25 mouse cellular contexts compared by ENCODE assay signal in genomic region chr3:117927527-117927926, GRCm38 (mm10). TPM values are rescaled to one million over a fixed set of nuclear protein-coding genes. Genes with fewer than 3 reads are reported as not detected.
DNase-seq lines count a peak whose midpoint lies in the region; ATAC-seq lines count a peak whose summit lies in the region.
"Had no signal": no experiment of that assay in that cellular context is flagged by ENCODE, and none has a peak within 500 bp of the region (broad histone marks: within the 10 kb centered on the region; RNA-seq: fewer than 3 reads in every experiment).

No protein-coding gene starts in this region.

- H3K27me3 ChIP-seq in embryonic facial prominence, embryonic 14.5 days (replicated peaks; ENCODE audit: control insufficient read depth, insufficient read depth, low read length): no peaks in the 10 kb centered on the region
- no peaks in the 10 kb centered on the region for H3K27me3 ChIP-seq in embryonic facial prominence, embryonic 10.5 days (replicated peaks; ENCODE audit: low read depth, poor library complexity, severe bottlenecking)
- no peaks in the 10 kb centered on the region for H3K27me3 ChIP-seq in forebrain, embryonic 13.5 days
- H3K27me3 ChIP-seq in forebrain, embryonic 15.5 days: no peaks in the 10 kb centered on the region
- H3K27me3 ChIP-seq: embryonic facial prominence, embryonic 12.5 days; heart, embryonic 12.5 days; heart, embryonic 15.5 days; hindbrain, embryonic 12.5 days; hindbrain, embryonic 15.5 days had no signal

- no peak overlapping the region for H3K4me3 ChIP-seq in embryonic facial prominence, embryonic 14.5 days (ENCODE audit: low read depth, low read length)
- no peak overlapping the region for H3K4me3 ChIP-seq in embryonic facial prominence, embryonic 10.5 days
- H3K4me3 ChIP-seq in forebrain, embryonic 13.5 days: no peak overlapping the region
- H3K4me3 ChIP-seq in forebrain, embryonic 15.5 days: no peak overlapping the region
- H3K4me3 ChIP-seq: embryonic facial prominence, embryonic 12.5 days; erythroblast, embryonic 14.5 days; heart, embryonic 12.5 days; heart, embryonic 15.5 days; hindbrain, embryonic 12.5 days; hindbrain, embryonic 15.5 days had no signal

- no peaks in the 10 kb centered on the region for H3K4me1 ChIP-seq in embryonic facial prominence, embryonic 14.5 days (ENCODE audit: control insufficient read depth, insufficient read depth, low read length)
- no peaks in the 10 kb centered on the region for H3K4me1 ChIP-seq in embryonic facial prominence, embryonic 10.5 days
- H3K4me1 ChIP-seq in forebrain, embryonic 13.5 days: peaks cover 6% of the 10 kb centered on the region; the same call in 1 of the 2 replicates
- peaks cover 5% of the 10 kb centered on the region; the same call in 1 of the 2 replicates for H3K4me1 ChIP-seq in forebrain, embryonic 15.5 days
- H3K4me1 ChIP-seq: embryonic facial prominence, embryonic 12.5 days; heart, embryonic 12.5 days; heart, embryonic 15.5 days; hindbrain, embryonic 12.5 days; hindbrain, embryonic 15.5 days had no signal

- H3K4me2 ChIP-seq in embryonic facial prominence, embryonic 14.5 days (ENCODE audit: low read depth, low read length): no peak overlapping the region
- H3K4me2 ChIP-seq in forebrain, embryonic 13.5 days: no peak overlapping the region
- H3K4me2 ChIP-seq in forebrain, embryonic 15.5 days (replicated peaks): no peak overlapping the region
- H3K4me2 ChIP-seq: embryonic facial prominence, embryonic 12.5 days; heart, embryonic 12.5 days; heart, embryonic 15.5 days; hindbrain, embryonic 12.5 days; hindbrain, embryonic 15.5 days had no signal

- no peak overlapping the region for H3K27ac ChIP-seq in embryonic facial prominence, embryonic 14.5 days (replicated peaks; ENCODE audit: low read depth, low read length)
- H3K27ac ChIP-seq in embryonic facial prominence, embryonic 10.5 days (replicated peaks): no peak overlapping the region
- H3K27ac ChIP-seq in forebrain, embryonic 13.5 days: no peak overlapping the region
- H3K27ac ChIP-seq in forebrain, embryonic 15.5 days (replicated peaks): no peak overlapping the region
- H3K27ac ChIP-seq: embryonic facial prominence, embryonic 12.5 days; heart, embryonic 15.5 days; hindbrain, embryonic 12.5 days; hindbrain, embryonic 15.5 days had no signal

- H3K36me3 ChIP-seq in embryonic facial prominence, embryonic 14.5 days (ENCODE audit: control insufficient read depth, insufficient read depth, low read length): no peaks in the 10 kb centered on the region
- H3K36me3 ChIP-seq in embryonic facial prominence, embryonic 10.5 days (replicated peaks): no peaks in the 10 kb centered on the region
- no peaks in the 10 kb centered on the region for H3K36me3 ChIP-seq in forebrain, embryonic 13.5 days (ENCODE audit: poor library complexity, severe bottlenecking)
- H3K36me3 ChIP-seq in forebrain, embryonic 15.5 days: no peaks in the 10 kb centered on the region
- H3K36me3 ChIP-seq: embryonic facial prominence, embryonic 12.5 days; heart, embryonic 12.5 days; heart, embryonic 15.5 days; hindbrain, embryonic 12.5 days; hindbrain, embryonic 15.5 days had no signal

- DNase-seq in embryonic facial prominence, embryonic 14.5 days (ENCODE audit: low spot score): peak; percentile 30
- DNase-seq in embryonic facial prominence, embryonic 10.5 days (ENCODE audit: low spot score): no peak
- peak; percentile 52 for DNase-seq in retina, embryonic 14.5 days (ENCODE audit: low spot score)
- no peak for DNase-seq in lung, postnatal 4 days
- DNase-seq: adrenal gland, adult 2 months; adrenal gland, postnatal 14 days; cerebellum, adult 11 months; cerebellum, adult 2 months; cerebellum, adult 9-11 months; cerebellum, postnatal 25 days; gastrocnemius, postnatal 25 days; heart, adult 18-20 months; heart, postnatal 10 days; heart, postnatal 36 days; kidney, adult 2 months had no signal

- peak; percentile 33; the same call in 1 of the 2 replicates for ATAC-seq in embryonic facial prominence, embryonic 14.5 days (ENCODE audit: low read depth)
- ATAC-seq in forebrain, embryonic 13.5 days: peak; percentile 27; the same call in 1 of the 2 replicates
- no peak for ATAC-seq in forebrain, embryonic 15.5 days (replicated peaks)
- ATAC-seq: CD4-positive, CD25-positive, alpha-beta regulatory T cell, adult 4 months; intestine, postnatal 0 days had no signal

- 76% methylated on average over 1 of the region's 1 CpGs for WGBS in embryonic facial prominence, embryonic 14.5 days
- WGBS in embryonic facial prominence, embryonic 10.5 days: 77% methylated on average over 1 of the region's 1 CpGs
- WGBS in forebrain, embryonic 13.5 days: 19% methylated on average over 1 of the region's 1 CpGs
- 36% methylated on average over 1 of the region's 1 CpGs for WGBS in forebrain, embryonic 15.5 days

- no peaks in the 10 kb centered on the region for H3K9me3 ChIP-seq in embryonic facial prominence, embryonic 14.5 days (ENCODE audit: control insufficient read depth, low read length)
- H3K9me3 ChIP-seq in embryonic facial prominence, embryonic 10.5 days: no peaks in the 10 kb centered on the region
- H3K9me3 ChIP-seq in forebrain, embryonic 13.5 days (replicated peaks): no peaks in the 10 kb centered on the region
- H3K9me3 ChIP-seq in forebrain, embryonic 15.5 days: no peaks in the 10 kb centered on the region
- H3K9me3 ChIP-seq: embryonic facial prominence, embryonic 12.5 days; heart, embryonic 12.5 days; heart, embryonic 15.5 days; hindbrain, embryonic 12.5 days; hindbrain, embryonic 15.5 days had no signal

- no peak overlapping the region for H3K9ac ChIP-seq in embryonic facial prominence, embryonic 14.5 days (ENCODE audit: low read depth, low read length)
- no peak overlapping the region for H3K9ac ChIP-seq in forebrain, embryonic 13.5 days
- no peak overlapping the region for H3K9ac ChIP-seq in forebrain, embryonic 15.5 days (replicated peaks)
- H3K9ac ChIP-seq: embryonic facial prominence, embryonic 12.5 days; heart, embryonic 12.5 days; heart, embryonic 15.5 days; hindbrain, embryonic 12.5 days; hindbrain, embryonic 15.5 days had no signal

RNA-seq across cellular contexts. Expression of gene Snx7, which starts 58.8 kb away (rescaled TPM):
- polyA plus RNA-seq in embryonic facial prominence, embryonic 14.5 days (2014; fragmentation: Nextera tagmentation; extraction: Ambion mirVana): 42.4 and 47.1 TPM in 2 replicates
- 13.5 and 14.1 TPM in 2 replicates for polyA plus RNA-seq in embryonic facial prominence, embryonic 10.5 days (2016; fragmentation: Nextera tagmentation; extraction: Ambion mirVana)
- polyA plus RNA-seq in forebrain, embryonic 13.5 days (2015; fragmentation: Nextera tagmentation; extraction: Ambion mirVana): 9.2 and 10.0 TPM in 2 replicates
- polyA plus RNA-seq in forebrain, embryonic 15.5 days (2015; fragmentation: Nextera tagmentation; extraction: Ambion mirVana): 15.2 and 17.8 TPM in 2 replicates

Comparison
In these comparisons a context has a peak if more than half of its experiments do, and no peak if none do; other contexts are left out.
1. DNase-seq: peak in embryonic facial prominence, embryonic 14.5 days (single experiment) and retina, embryonic 14.5 days (single experiment); none in embryonic facial prominence, embryonic 10.5 days (single experiment) and lung, postnatal 4 days (0 of 2).